Mouse (Mus musculus): ENCODE data around the gene Inmt. TPM values are rescaled to one million over a fixed set of nuclear protein-coding genes. Genes with fewer than 3 reads are reported as not detected.

The Inmt gene
- polyA plus RNA-seq, 1 experiment = 0.14 TPM

Other genes starting within 250 kb of the Inmt start
- 10.2 and 12.9 TPM in 2 replicates for gene Nod1, start 202.4 kb downstream of the Inmt start, polyA plus RNA-seq (2012; rRNA removed)
- gene Ggct, start 182.1 kb downstream of the Inmt start, polyA plus RNA-seq (2012; rRNA removed) = 1.7 and 2.9 TPM in 2 replicates
- 44.2 and 44.7 TPM in 2 replicates for gene Gars, start 137.0 kb downstream of the Inmt start, polyA plus RNA-seq (2012; rRNA removed)
- 0.48 and 0.81 TPM in 2 replicates for gene Crhr2, start 42.0 kb downstream of the Inmt start, polyA plus RNA-seq (2012; rRNA removed)
- gene Mindy4, start 28.3 kb upstream of the Inmt start, polyA plus RNA-seq (2012; rRNA removed) = 1.7 and 2.7 TPM in 2 replicates
- 168 and 286 TPM in 2 replicates for gene Aqp1, start 161.4 kb upstream of the Inmt start, polyA plus RNA-seq (2012; rRNA removed)
- gene Ghrhr, start 201.3 kb upstream of the Inmt start, polyA plus RNA-seq (2012; rRNA removed) = 0.19 and 0.33 TPM in 2 replicates